Mouse (Mus musculus) left cerebral cortex, postnatal 25 days (tissue): Measurements from ENCODE around the gene Vmp1. TPM values are rescaled to one million over a fixed set of nuclear protein-coding genes. Genes with fewer than 3 reads are reported as not detected.
A peak's percentile ranks its signal among the peaks of the same experiment; 100 is the strongest.

Experiments used
- DNase-seq, 2 experiments: peaks; one replicate each; pipeline ENCODE4 v3.0.0; 2022; ENCODE audit warnings: low spot score in 2 of 2, mixed read lengths in 1 of 2
- intact Hi-C: fragments of 180-260 bp; cut with DNase I; formaldehyde crosslinking; loops from one replicate; pipeline ENCODE4 v1.15.1; 2025
- total RNA-seq, 2 experiments: library from RNA; stranded (reverse); gene quantifications; 2 replicates each; pipeline ENCODE4 v1.2.3; 2021

Gene Vmp1
- total RNA-seq, 2 experiments from 2014 or later = 165 to 175 TPM

- intact Hi-C loops = no loop called here
- DNase-seq = no peak
Observed at GRCm38 (mm10) chr11:86678957-86679356, 4.7 kb downstream of the Vmp1 start.

GRCm38 (mm10) chr11:86675520-86675919 lies 8.1 kb downstream of the Vmp1 start:
- no peak for DNase-seq
- intact Hi-C loops = no loop called here

- intact Hi-C loops = no loop called here
- no peak for DNase-seq
Observed at GRCm38 (mm10) chr11:86672772-86673171, 10.9 kb downstream of the Vmp1 start.

- intact Hi-C loops = no loop called here
- DNase-seq = peak in 1 of 2 experiments; percentile 87
Observed at GRCm38 (mm10) chr11:86671041-86671675, 12.5 kb downstream of the Vmp1 start.

- DNase-seq = no peak
- intact Hi-C loops = no loop called here
Observed at GRCm38 (mm10) chr11:86668169-86668568, 15.5 kb downstream of the Vmp1 start.

- DNase-seq = no peak
- intact Hi-C loops = no loop called here
Observed at GRCm38 (mm10) chr11:86667553-86667952, 16.1 kb downstream of the Vmp1 start.

GRCm38 (mm10) chr11:86664406-86664805 lies 19.2 kb downstream of the Vmp1 start:
- intact Hi-C loops = no loop called here
- DNase-seq = peak in 1 of 2 experiments; percentile 70

- intact Hi-C loops = no loop called here
- no peak for DNase-seq
Observed at GRCm38 (mm10) chr11:86663977-86664376, 19.7 kb downstream of the Vmp1 start.

- intact Hi-C loops = no loop called here
- no peak for DNase-seq
Observed at GRCm38 (mm10) chr11:86662986-86663895, 20.4 kb downstream of the Vmp1 start.

- no peak for DNase-seq
- intact Hi-C loops = no loop called here
Observed at GRCm38 (mm10) chr11:86657863-86658262, 25.8 kb downstream of the Vmp1 start.

- DNase-seq = no peak
- intact Hi-C loops = no loop called here
Observed at GRCm38 (mm10) chr11:86656849-86657567, 26.6 kb downstream of the Vmp1 start.

- intact Hi-C loops = no loop called here
- no peak for DNase-seq
Observed at GRCm38 (mm10) chr11:86655671-86656070, 28.0 kb downstream of the Vmp1 start.

- intact Hi-C loops = no loop called here
- DNase-seq = no peak
Observed at GRCm38 (mm10) chr11:86654096-86654495, 29.5 kb downstream of the Vmp1 start.

GRCm38 (mm10) chr11:86653446-86653845 lies 30.2 kb downstream of the Vmp1 start:
- intact Hi-C loops = loop anchor here (1.0 kb wide), 1 partner anchor 83 kb away; no protein-coding TSS in a partner anchor
- peak; percentile 56 to 68 for DNase-seq

GRCm38 (mm10) chr11:86652578-86652979 lies 31.1 kb downstream of the Vmp1 start:
- intact Hi-C loops = no loop called here
- DNase-seq = no peak

- no peak for DNase-seq
- intact Hi-C loops = no loop called here
Observed at GRCm38 (mm10) chr11:86650676-86651075, 33.0 kb downstream of the Vmp1 start.

- no peak for DNase-seq
- intact Hi-C loops = no loop called here
Observed at GRCm38 (mm10) chr11:86649542-86649941, 34.1 kb downstream of the Vmp1 start.

GRCm38 (mm10) chr11:86647706-86648447 lies 35.8 kb downstream of the Vmp1 start:
- no peak for DNase-seq
- intact Hi-C loops = no loop called here

- no peak for DNase-seq
- intact Hi-C loops = no loop called here
Observed at GRCm38 (mm10) chr11:86646885-86647459, 36.7 kb downstream of the Vmp1 start.
